Mouse (Mus musculus) hindbrain, embryonic 12.5 days (tissue): Measurements from ENCODE around the gene Rplp0. TPM values are rescaled to one million over a fixed set of nuclear protein-coding genes. Genes with fewer than 3 reads are reported as not detected.
A peak's percentile ranks its signal among the peaks of the same experiment; 100 is the strongest.
"Not testable (repeated sequence)": the region's sequence is repeated elsewhere in the genome, so short reads cannot be mapped to it uniquely, and the experiment has no call there.

Source experiments
- ATAC-seq: fragments of 200-750 bp; cut with Nextera tagmentation; 2 replicates; pipeline ENCODE4 v1.8.0; 2017; ENCODE audit warnings: moderate TSS enrichment; ENCODE audit not compliant: low FRiP score
- H3K27ac ChIP-seq: fragments of 300-500 bp; sonication (generic); 2 replicates; pipeline ENCODE4 v1.5.1; 2016; ENCODE audit warnings: mild to moderate bottlenecking
- H3K27me3 ChIP-seq: fragments of 300-500 bp; sonication (generic); 2 replicates; pipeline ENCODE4 v1.6.1; 2016; ENCODE audit warnings: mild to moderate bottlenecking
- H3K36me3 ChIP-seq: fragments of 300-500 bp; sonication (generic); 2 replicates; pipeline ENCODE4 v1.6.1; 2016; ENCODE audit warnings: mild to moderate bottlenecking
- H3K4me1 ChIP-seq: fragments of 300-500 bp; sonication (generic); 2 replicates; pipeline ENCODE4 v1.6.1; 2016
- H3K4me2 ChIP-seq: fragments of 300-500 bp; sonication (generic); replicated peaks from 2 replicates; pipeline ENCODE4 v1.6.1; 2016; ENCODE audit warnings: mild to moderate bottlenecking
- H3K4me3 ChIP-seq: fragments of 300-500 bp; sonication (generic); 2 replicates; pipeline ENCODE4 v1.5.1; 2016; ENCODE audit warnings: mild to moderate bottlenecking
- H3K9ac ChIP-seq: fragments of 300-500 bp; sonication (generic); 2 replicates; pipeline ENCODE4 v1.6.1; 2016; ENCODE audit warnings: mild to moderate bottlenecking, moderate library complexity
- H3K9me3 ChIP-seq: fragments of 300-500 bp; sonication (generic); replicated peaks from 2 replicates; pipeline ENCODE4 v1.6.1; 2016; ENCODE audit warnings: mild to moderate bottlenecking
- WGBS: fragments of 180-500 bp; shearing (Covaris S2); methylation state at CpG from one replicate; pipeline ENCODE4 v1.1.7; 2016; 5-methylcytosine and 5-hydroxymethylcytosine counted together
- polyA plus RNA-seq: library from polyadenylated mRNA; unstranded; fragments of >200 nt; fragmentation: Nextera tagmentation; extraction: Ambion mirVana; gene quantifications from 2 replicates; pipeline ENCODE4 v1.2.1, GENCODE M21; 2016

Gene Rplp0
- 819 and 900 TPM in 2 replicates for polyA plus RNA-seq

DNA sequence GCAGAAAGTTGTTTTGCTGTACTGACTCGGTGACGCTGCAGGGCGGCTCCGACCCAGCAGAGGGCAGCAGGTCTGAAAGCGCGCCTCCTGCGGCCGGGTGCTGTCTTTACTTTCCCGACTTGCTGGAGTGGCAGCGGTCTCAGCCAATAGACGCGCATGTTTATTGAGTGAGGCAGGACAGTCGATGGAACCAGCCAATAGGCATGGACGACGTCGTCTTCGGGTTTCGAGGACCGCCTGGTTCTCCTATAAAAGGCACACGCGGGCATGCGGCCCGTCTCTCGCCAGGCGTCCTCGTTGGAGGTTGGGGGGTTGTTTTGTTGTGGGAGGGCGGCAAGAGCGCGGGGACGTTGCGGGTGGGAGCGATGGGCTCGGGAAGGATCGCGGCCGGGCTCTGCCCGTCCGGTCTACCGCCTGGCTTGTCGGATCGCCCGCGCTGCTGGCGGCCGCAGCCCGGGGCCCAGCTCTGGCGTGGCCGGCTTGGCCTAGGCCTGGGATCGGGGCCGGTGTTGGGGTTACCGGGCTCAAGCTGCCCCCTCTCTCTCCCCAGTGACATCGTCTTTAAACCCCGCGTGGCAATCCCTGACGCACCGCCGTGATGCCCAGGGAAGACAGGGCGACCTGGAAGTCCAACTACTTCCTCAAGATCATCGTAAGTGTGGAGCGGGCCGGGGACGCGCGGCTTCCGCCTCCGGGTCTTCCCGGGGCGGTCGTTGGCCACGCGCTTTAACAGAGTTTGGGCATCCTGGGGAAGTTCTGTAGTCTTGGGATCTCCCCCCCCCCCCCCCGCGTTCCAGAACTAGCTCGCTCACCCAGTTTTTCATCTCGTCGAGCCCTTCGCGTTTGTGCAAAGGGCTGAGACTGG, at the start of gene Rplp0:
Rplp0 (plus strand) TSS at position 231 of the 865 bp plus-strand sequence.
- H3K36me3 ChIP-seq, result peaks cover 27% of the 10 kb centered on the region
- peak within 1 kb of the TSS; percentile 83 for H3K27ac ChIP-seq
- WGBS, result under 1% methylated on average over 73 of the region's 78 CpGs
- H3K27me3 ChIP-seq, result no peaks in the 10 kb centered on the region
- no peaks in the 10 kb centered on the region for H3K9me3 ChIP-seq
- peaks cover 13% of the 10 kb centered on the region for H3K4me1 ChIP-seq
- H3K4me2 ChIP-seq, result peak within 1 kb of the TSS; percentile 71
- peak within 1 kb of the TSS; percentile 89 for H3K4me3 ChIP-seq
- peak within 1 kb of the TSS; percentile 89 for H3K9ac ChIP-seq
- ATAC-seq, result peak; percentile 98

GRCm38 (mm10) chr5:115509790-115510689, 49.2 kb upstream of the Rplp0 start:
- 58% methylated on average over 15 of the region's 15 CpGs for WGBS
- H3K36me3 ChIP-seq, result no peaks in the 10 kb centered on the region
- H3K27ac ChIP-seq, result peak overlapping the region; percentile 49; the same call in 1 of the 2 replicates
- H3K4me2 ChIP-seq, result peak overlapping the region; percentile 87
- no peaks in the 10 kb centered on the region for H3K9me3 ChIP-seq
- no peak for ATAC-seq
- no peak overlapping the region for H3K4me3 ChIP-seq
- H3K4me1 ChIP-seq, result peaks cover 45% of the 10 kb centered on the region
- no peak overlapping the region; the same call in 1 of the 2 replicates for H3K9ac ChIP-seq
- H3K27me3 ChIP-seq, result no peaks in the 10 kb centered on the region

- WGBS, result 96% methylated on average over 7 of the region's 7 CpGs
- H3K4me2 ChIP-seq, result no peak overlapping the region
- peaks cover 44% of the 10 kb centered on the region for H3K4me1 ChIP-seq
- H3K4me3 ChIP-seq, result no peak overlapping the region
- no peak overlapping the region for H3K9ac ChIP-seq
- H3K9me3 ChIP-seq, result no peaks in the 10 kb centered on the region
- no peak overlapping the region for H3K27ac ChIP-seq
- no peak for ATAC-seq
- H3K36me3 ChIP-seq, result no peaks in the 10 kb centered on the region
- H3K27me3 ChIP-seq, result no peaks in the 10 kb centered on the region
Observed at GRCm38 (mm10) chr5:115512375-115512774, 46.9 kb upstream of the Rplp0 start.

DNA sequence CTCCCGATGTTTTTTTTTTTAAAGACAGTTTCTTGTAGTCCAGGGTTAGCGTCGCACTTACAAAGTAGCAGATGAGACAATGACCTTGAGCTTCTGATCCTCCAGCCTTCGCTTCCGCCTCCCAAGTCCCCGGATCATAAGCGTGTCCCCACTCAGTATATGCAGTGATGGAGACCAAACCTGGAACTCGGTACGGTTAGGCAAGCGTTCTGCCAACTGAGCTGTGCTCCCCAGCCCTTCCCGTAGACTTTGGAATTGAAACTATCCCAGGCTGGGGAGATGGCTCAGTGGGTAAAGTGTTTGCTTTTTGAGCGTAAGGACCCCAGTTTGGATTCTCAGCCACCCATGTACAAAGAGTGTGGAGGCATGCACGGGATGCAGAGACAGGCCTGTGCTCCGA, 46.0 kb upstream of the Rplp0 start:
- 99% methylated on average over 14 of the region's 14 CpGs for WGBS
- Histone ChIP-seq H3K27ac (no peak overlapping the region), H3K9me3 (no peaks in the 10 kb centered on the region), H3K36me3 (no peaks in the 10 kb centered on the region), H3K27me3 (no peaks in the 10 kb centered on the region), H3K4me2 (no peak overlapping the region), H3K9ac (no peak overlapping the region), H3K4me3 (no peak overlapping the region), H3K4me1 (peaks cover 35% of the 10 kb centered on the region)
- no peak for ATAC-seq

- H3K4me1 ChIP-seq, result peaks cover 30% of the 10 kb centered on the region
- H3K27ac ChIP-seq, result no peak overlapping the region
- no peaks in the 10 kb centered on the region for H3K9me3 ChIP-seq
- ATAC-seq, result no peak
- H3K4me2 ChIP-seq, result no peak overlapping the region
- H3K9ac ChIP-seq, result no peak overlapping the region
- no peaks in the 10 kb centered on the region for H3K36me3 ChIP-seq
- WGBS, result 93% methylated on average over 16 of the region's 16 CpGs
- no peak overlapping the region for H3K4me3 ChIP-seq
- no peaks in the 10 kb centered on the region for H3K27me3 ChIP-seq
Observed at GRCm38 (mm10) chr5:115513721-115514120, 45.5 kb upstream of the Rplp0 start.

DNA sequence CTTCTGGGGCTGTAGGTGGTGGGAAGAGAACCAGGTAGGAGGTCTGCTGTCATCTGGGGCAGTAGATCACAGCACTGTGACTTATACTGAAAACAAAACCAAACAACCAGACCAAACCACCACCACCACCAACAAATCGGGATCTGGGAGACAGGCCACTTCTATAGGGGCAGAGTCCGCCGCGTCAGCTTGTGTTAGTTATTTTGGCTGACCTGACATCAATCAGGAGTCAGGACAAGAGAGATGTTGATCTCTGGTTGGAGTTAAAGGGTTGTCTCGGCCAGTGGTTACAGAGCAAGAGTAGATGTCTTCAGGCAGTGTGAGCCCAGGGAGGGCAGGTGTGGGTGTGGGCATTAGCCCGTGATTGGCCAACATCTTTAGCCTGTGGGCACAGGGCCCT, 44.9 kb upstream of the Rplp0 start:
- Histone ChIP-seq H3K27me3 (no peaks in the 10 kb centered on the region), H3K9me3 (no peaks in the 10 kb centered on the region), H3K36me3 (no peaks in the 10 kb centered on the region), H3K9ac (no peak overlapping the region), H3K4me2 (no peak overlapping the region), H3K4me3 (no peak overlapping the region), H3K4me1 (peaks cover 24% of the 10 kb centered on the region), H3K27ac (peak overlapping the region; percentile 64; the same call in 1 of the 2 replicates)
- 88% methylated on average over 6 of the region's 6 CpGs for WGBS
- no peak for ATAC-seq

GRCm38 (mm10) chr5:115514896-115515587, 44.2 kb upstream of the Rplp0 start:
- H3K4me2 ChIP-seq, result no peak overlapping the region

GRCm38 (mm10) chr5:115516081-115516907, 43.0 kb upstream of the Rplp0 start:
- no peak for ATAC-seq
- no peak overlapping the region for H3K9ac ChIP-seq
- no peak overlapping the region for H3K4me3 ChIP-seq
- no peak overlapping the region for H3K27ac ChIP-seq
- no peaks in the 10 kb centered on the region for H3K27me3 ChIP-seq
- H3K4me2 ChIP-seq, result no peak overlapping the region
- no peaks in the 10 kb centered on the region for H3K36me3 ChIP-seq
- peaks cover 17% of the 10 kb centered on the region for H3K4me1 ChIP-seq
- WGBS, result 82% methylated on average over 32 of the region's 32 CpGs
- no peaks in the 10 kb centered on the region for H3K9me3 ChIP-seq

More at GRCm38 (mm10) chr5:115514896-115515587, 44.2 kb upstream of the Rplp0 start:
- Histone ChIP-seq H3K9ac (no peak overlapping the region), H3K27me3 (no peaks in the 10 kb centered on the region), H3K36me3 (no peaks in the 10 kb centered on the region), H3K4me3 (no peak overlapping the region), H3K4me1 (peaks cover 17% of the 10 kb centered on the region), H3K9me3 (no peaks in the 10 kb centered on the region), H3K27ac (peak overlapping the region; percentile 64)
- WGBS, result 69% methylated on average over 20 of the region's 20 CpGs
- ATAC-seq, result no peak

DNA sequence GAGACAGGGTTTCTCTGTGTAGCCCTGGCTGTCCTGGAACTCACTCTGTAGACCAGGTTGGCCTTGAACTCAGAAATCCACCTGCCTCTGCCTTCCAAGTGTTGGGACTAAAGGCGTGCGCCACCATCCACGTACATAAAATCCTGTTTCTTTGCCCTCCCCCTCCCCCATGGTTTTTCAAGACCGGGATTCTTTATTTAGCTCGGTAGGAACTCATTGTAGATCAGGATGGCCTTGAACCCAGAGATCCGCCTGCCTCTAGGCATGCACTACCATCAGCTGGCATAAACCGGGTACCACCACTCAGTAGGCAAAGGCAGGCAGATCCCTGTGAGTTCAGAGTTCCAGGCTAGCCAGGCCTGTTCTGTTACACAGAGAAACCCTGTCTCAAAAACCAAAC, 42.4 kb upstream of the Rplp0 start:
- Histone ChIP-seq H3K9ac (no peak overlapping the region), H3K4me1 (peaks cover 21% of the 10 kb centered on the region), H3K9me3 (no peaks in the 10 kb centered on the region), H3K4me3 (no peak overlapping the region), H3K27ac (no peak overlapping the region), H3K27me3 (no peaks in the 10 kb centered on the region), H3K4me2 (no peak overlapping the region), H3K36me3 (no peaks in the 10 kb centered on the region)
- whole genome bisulfite sequencing, result 90% methylated on average over 7 of the region's 7 CpGs
- ATAC-seq, result no peak

GRCm38 (mm10) chr5:115517501-115517900, 41.8 kb upstream of the Rplp0 start:
- H3K4me1 ChIP-seq, result peaks cover 24% of the 10 kb centered on the region
- H3K36me3 ChIP-seq, result no peaks in the 10 kb centered on the region
- H3K9ac ChIP-seq, result no peak overlapping the region
- H3K4me2 ChIP-seq, result no peak overlapping the region
- H3K9me3 ChIP-seq, result no peaks in the 10 kb centered on the region
- WGBS, result 94% methylated on average over 9 of the region's 9 CpGs
- no peak overlapping the region for H3K4me3 ChIP-seq
- ATAC-seq, result no peak
- no peaks in the 10 kb centered on the region for H3K27me3 ChIP-seq
- no peak overlapping the region for H3K27ac ChIP-seq

DNA sequence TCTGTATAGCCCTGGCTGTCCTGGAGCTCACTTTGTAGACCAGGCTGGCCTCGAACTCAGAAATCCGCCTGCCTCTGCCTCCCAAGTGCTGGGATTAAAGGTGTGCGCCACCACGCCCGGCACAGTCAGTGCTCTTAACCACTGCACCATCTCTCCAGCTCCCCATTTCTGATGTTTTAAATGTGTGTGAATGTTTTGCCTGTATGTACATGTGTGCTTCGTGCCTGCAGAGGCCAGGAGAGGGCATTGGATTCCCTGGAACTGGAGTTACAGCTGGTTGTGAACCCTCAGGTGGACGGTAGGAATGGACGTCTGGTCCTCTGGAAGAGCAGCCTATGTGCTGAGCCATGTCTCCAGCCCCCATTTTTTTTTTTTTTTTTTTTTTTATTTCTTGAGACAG, 41.1 kb upstream of the Rplp0 start:
- not testable (repeated sequence) for H3K4me3 ChIP-seq, H3K9ac ChIP-seq, H3K36me3 ChIP-seq, H3K4me2 ChIP-seq, ATAC-seq, H3K27ac ChIP-seq, H3K27me3 ChIP-seq, H3K9me3 ChIP-seq
- H3K4me1 ChIP-seq, result peaks cover 28% of the 10 kb centered on the region
- WGBS, result 88% methylated on average over 8 of the region's 8 CpGs
